Mouse (Mus musculus): Measurements from ENCODE around the gene Faap24. TPM values are rescaled to one million over a fixed set of nuclear protein-coding genes. Genes with fewer than 3 reads are reported as not detected.

Faap24 gene
- 8.3 and 8.8 TPM in 2 replicates for polyA plus RNA-seq (2012; rRNA removed)

DNA sequence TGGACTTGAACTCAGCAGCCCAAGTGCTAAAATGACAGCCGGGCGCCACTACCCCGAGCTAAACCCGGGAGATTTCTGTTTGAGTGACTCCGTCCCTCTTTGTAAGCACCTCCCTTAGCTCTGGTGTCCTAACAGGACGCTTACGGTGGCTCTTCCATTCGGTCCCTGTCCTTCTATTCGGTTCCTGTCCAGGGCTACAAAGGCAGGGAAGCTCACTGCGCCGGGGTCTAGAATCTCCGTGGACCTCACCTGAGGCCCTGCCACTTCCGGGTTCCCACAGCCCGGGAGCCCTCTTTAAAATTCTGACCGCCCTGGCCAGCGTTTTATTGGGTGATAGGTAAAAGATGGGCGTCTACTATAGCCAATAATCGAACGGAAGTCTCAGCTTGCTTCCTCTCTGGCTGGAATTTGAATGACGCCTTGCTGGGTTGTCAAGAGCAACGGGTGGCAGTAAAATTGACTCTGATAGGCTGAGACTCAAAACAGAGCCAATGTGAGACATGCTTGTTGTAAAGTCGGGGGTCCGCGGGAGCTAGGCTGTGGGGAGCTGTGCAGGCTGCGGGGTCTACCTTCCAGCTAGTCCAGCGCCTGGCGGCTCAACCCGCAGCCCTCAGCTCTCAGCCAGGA is at the start of gene Faap24, which contains the start of gene Cep89:
Faap24 (minus strand) TSS at position 295 of the 627 bp plus-strand sequence.
Cep89 (plus strand) TSS at position 494 of the 627 bp plus-strand sequence.
- Histone ChIP-seq H3K27ac (ENCODE audit: control insufficient read depth, insufficient read depth, low read length) (no peak within 1 kb of the TSS), H3K4me1 (replicated peaks; ENCODE audit: control insufficient read depth, insufficient read depth, low read length) (peaks cover 15% of the 10 kb centered on the region), H3K36me3 (ENCODE audit: control insufficient read depth, insufficient read depth, low read length) (peaks cover 5% of the 10 kb centered on the region), H3K27me3 (ENCODE audit: control insufficient read depth, insufficient read depth, low read length) (no peaks in the 10 kb centered on the region), H3K4me3 (ENCODE audit: control insufficient read depth, insufficient read depth, low read length) (peak within 1 kb of the TSS; percentile 84)
- peak; percentile 94 for DNase-seq
- TF ChIP-seq POLR2A (IDR thresholded peaks at IDR 0.05; ENCODE audit: control insufficient read depth, extremely low read depth, insufficient read depth, low read length, poor library complexity) (0 out of 2 replicates have a peak, but pooled peaks have one; percentile 53), CTCF (IDR thresholded peaks at IDR 0.05; ENCODE audit: borderline replicate concordance, control insufficient read depth, extremely low read depth, insufficient read depth, low read length, poor library complexity) (no peak)
- WGBS: under 1% methylated on average over 28 of the region's 28 CpGs

DNA sequence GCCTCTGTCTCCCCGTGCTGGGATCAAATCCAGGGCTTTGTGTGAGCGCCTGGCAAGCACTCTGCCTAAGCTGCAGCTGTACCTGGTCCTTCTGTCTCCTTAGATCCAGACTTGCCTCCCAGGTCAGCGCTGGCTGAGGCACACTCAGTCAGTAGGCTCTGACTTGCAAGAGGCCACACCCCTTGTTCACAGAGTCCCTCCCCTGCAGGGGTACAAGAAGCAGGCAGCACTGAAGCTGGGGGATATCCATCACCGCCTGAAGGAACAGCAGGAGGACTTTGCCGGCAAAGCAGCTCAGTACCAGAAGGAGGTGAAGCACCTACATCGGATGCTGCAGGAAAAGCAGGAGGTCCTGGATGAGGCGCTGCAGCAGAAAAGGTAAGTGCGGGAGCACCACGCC is 38.6 kb upstream of the Faap24 start:
- TF ChIP-seq CTCF (IDR thresholded peaks at IDR 0.05; ENCODE audit: borderline replicate concordance, control insufficient read depth, extremely low read depth, insufficient read depth, low read length, poor library complexity) (no peak), POLR2A (IDR thresholded peaks at IDR 0.05; ENCODE audit: control insufficient read depth, extremely low read depth, insufficient read depth, low read length, poor library complexity) (no peak)
- Histone ChIP-seq H3K4me1 (replicated peaks; ENCODE audit: control insufficient read depth, insufficient read depth, low read length) (no peaks in the 10 kb centered on the region), H3K4me3 (ENCODE audit: control insufficient read depth, insufficient read depth, low read length) (no peak overlapping the region), H3K27me3 (ENCODE audit: control insufficient read depth, insufficient read depth, low read length) (no peaks in the 10 kb centered on the region), H3K36me3 (ENCODE audit: control insufficient read depth, insufficient read depth, low read length) (peaks cover 7% of the 10 kb centered on the region), H3K27ac (ENCODE audit: control insufficient read depth, insufficient read depth, low read length) (no peak overlapping the region)
- WGBS: 94% methylated on average over 9 of the region's 9 CpGs
- no peak for DNase-seq

DNA sequence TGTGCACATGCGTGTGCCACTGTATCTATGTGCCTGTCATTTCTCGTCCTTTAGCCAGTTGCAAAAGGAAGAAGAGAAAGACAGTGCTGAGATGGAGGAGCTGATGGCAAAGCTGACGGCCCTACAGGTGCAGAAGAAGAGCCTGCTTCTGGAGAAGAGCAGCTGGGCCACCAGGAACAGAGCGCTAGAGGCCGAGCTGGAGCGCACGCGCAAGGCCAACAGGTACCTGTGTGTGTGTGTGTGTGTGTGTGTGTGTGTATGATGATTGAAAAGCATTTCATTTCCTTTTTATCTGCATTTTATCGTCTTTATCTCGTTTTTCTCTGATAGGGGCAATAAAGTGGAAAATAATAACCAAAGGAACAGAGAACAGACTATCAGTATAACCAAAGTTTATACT is 31.5 kb upstream of the Faap24 start:
- 95% methylated on average over 10 of the region's 10 CpGs for WGBS
- Histone ChIP-seq H3K27me3 (ENCODE audit: control insufficient read depth, insufficient read depth, low read length) (no peaks in the 10 kb centered on the region), H3K4me3 (ENCODE audit: control insufficient read depth, insufficient read depth, low read length) (no peak overlapping the region), H3K27ac (ENCODE audit: control insufficient read depth, insufficient read depth, low read length) (no peak overlapping the region), H3K4me1 (replicated peaks; ENCODE audit: control insufficient read depth, insufficient read depth, low read length) (no peaks in the 10 kb centered on the region), H3K36me3 (ENCODE audit: control insufficient read depth, insufficient read depth, low read length) (no peaks in the 10 kb centered on the region; the same call in 1 of the 2 replicates)
- no peak for DNase-seq
- TF ChIP-seq CTCF (IDR thresholded peaks at IDR 0.05; ENCODE audit: borderline replicate concordance, control insufficient read depth, extremely low read depth, insufficient read depth, low read length, poor library complexity) (no peak), POLR2A (IDR thresholded peaks at IDR 0.05; ENCODE audit: control insufficient read depth, extremely low read depth, insufficient read depth, low read length, poor library complexity) (no peak)

DNA sequence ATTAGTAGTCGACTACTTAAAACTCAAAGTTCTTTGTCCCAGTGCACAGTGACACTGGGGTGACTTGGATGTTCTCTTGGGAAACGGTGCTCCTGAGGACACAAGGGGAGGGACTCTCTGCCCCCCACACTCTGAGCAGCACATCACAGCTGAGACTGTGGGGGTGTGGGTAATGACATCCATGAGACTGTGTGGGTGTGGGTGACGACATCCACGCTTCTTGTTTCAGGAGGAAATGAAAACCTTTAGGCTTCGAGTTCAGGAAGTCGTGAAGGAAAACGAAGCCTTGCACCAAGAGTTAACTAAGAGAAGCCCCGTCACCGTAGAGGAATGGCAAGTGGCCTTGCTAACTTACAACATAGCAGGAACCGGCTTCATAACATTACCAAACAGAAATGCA is 26.4 kb upstream of the Faap24 start:
- no peak for DNase-seq
- Histone ChIP-seq H3K36me3 (ENCODE audit: control insufficient read depth, insufficient read depth, low read length) (peaks cover 13% of the 10 kb centered on the region), H3K4me3 (ENCODE audit: control insufficient read depth, insufficient read depth, low read length) (no peak overlapping the region), H3K27ac (ENCODE audit: control insufficient read depth, insufficient read depth, low read length) (no peak overlapping the region), H3K27me3 (ENCODE audit: control insufficient read depth, insufficient read depth, low read length) (no peaks in the 10 kb centered on the region), H3K4me1 (replicated peaks; ENCODE audit: control insufficient read depth, insufficient read depth, low read length) (no peaks in the 10 kb centered on the region)
- WGBS: 95% methylated on average over 10 of the region's 10 CpGs
- no peak for TF ChIP-seq CTCF (IDR thresholded peaks at IDR 0.05; ENCODE audit: borderline replicate concordance, control insufficient read depth, extremely low read depth, insufficient read depth, low read length, poor library complexity)
- TF ChIP-seq POLR2A (IDR thresholded peaks at IDR 0.05; ENCODE audit: control insufficient read depth, extremely low read depth, insufficient read depth, low read length, poor library complexity): no peak

DNA sequence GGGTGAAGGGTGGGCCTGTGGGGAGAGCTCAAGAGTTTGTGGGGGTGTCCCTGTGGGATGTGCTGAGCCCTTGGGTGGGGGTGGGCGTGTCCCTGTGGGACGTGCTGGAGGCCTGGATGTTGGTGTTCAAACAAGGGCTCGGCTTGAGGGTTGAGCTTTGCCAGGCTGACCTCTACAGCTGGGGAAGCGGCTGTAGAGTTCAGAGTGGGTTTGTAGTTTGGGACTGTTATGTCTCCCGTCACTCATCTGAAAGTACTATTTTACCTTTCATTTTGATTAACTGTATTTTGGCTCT is 20.0 kb upstream of the Faap24 start:
- H3K27me3 ChIP-seq (ENCODE audit: control insufficient read depth, insufficient read depth, low read length): no peaks in the 10 kb centered on the region
- H3K4me1 ChIP-seq (replicated peaks; ENCODE audit: control insufficient read depth, insufficient read depth, low read length): peaks cover 16% of the 10 kb centered on the region
- no peak for DNase-seq
- H3K27ac ChIP-seq (ENCODE audit: control insufficient read depth, insufficient read depth, low read length): no peak overlapping the region
- TF ChIP-seq POLR2A (IDR thresholded peaks at IDR 0.05; ENCODE audit: control insufficient read depth, extremely low read depth, insufficient read depth, low read length, poor library complexity) (no peak), CTCF (IDR thresholded peaks at IDR 0.05; ENCODE audit: borderline replicate concordance, control insufficient read depth, extremely low read depth, insufficient read depth, low read length, poor library complexity) (no peak)
- peaks cover 13% of the 10 kb centered on the region for H3K36me3 ChIP-seq (ENCODE audit: control insufficient read depth, insufficient read depth, low read length)
- H3K4me3 ChIP-seq (ENCODE audit: control insufficient read depth, insufficient read depth, low read length): no peak overlapping the region
- WGBS: 96% methylated on average over 5 of the region's 5 CpGs

DNA sequence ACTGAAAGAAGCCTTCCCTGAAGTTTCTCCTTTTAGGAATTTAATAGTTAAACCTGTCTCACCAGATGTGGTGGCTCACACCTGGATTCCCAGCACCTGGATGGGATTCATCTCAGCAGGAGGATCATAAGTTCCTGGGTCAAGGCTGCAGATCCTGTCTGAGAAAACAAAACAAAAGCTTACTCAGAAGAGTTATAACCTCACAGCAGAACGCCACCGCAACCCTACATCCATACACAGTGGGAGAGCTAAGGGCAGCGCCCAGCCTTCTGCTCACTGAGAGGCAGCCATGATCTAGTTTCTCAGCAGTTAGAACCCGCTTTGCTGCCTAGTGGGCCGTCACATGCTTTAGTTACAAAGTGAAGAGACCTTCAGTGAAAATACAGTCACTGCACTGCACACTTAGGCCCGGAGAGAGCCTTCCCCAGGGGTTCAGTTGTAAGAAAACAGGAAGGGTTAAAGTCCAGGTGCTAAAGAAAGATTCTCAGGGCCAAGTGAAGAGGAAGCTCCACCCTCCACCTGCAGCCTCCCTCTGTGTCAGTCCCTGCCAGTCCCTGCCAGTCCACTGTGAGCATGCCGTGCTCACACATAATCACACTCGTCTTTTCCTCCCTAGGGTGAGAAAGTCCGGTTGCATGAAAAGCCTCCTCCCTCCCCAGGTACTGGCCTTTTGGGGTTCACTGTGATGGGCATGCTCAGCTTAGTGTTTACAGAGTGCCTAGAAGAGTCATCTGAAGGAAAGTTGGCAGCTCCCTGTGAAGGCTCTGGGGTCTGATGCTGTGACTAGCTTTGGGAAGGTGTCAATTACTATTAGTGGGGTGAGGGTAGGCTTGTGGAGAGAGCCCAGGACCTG is 19.4 kb upstream of the Faap24 start:
- WGBS: 85% methylated on average over 9 of the region's 9 CpGs
- Histone ChIP-seq H3K4me1 (replicated peaks; ENCODE audit: control insufficient read depth, insufficient read depth, low read length) (peaks cover 16% of the 10 kb centered on the region), H3K27ac (ENCODE audit: control insufficient read depth, insufficient read depth, low read length) (0 out of 2 replicates have a peak overlapping the region, but pooled peaks have one; percentile 38), H3K27me3 (ENCODE audit: control insufficient read depth, insufficient read depth, low read length) (no peaks in the 10 kb centered on the region), H3K36me3 (ENCODE audit: control insufficient read depth, insufficient read depth, low read length) (peaks cover 13% of the 10 kb centered on the region), H3K4me3 (ENCODE audit: control insufficient read depth, insufficient read depth, low read length) (no peak overlapping the region)
- TF ChIP-seq CTCF (IDR thresholded peaks at IDR 0.05; ENCODE audit: borderline replicate concordance, control insufficient read depth, extremely low read depth, insufficient read depth, low read length, poor library complexity): no peak
- TF ChIP-seq POLR2A (IDR thresholded peaks at IDR 0.05; ENCODE audit: control insufficient read depth, extremely low read depth, insufficient read depth, low read length, poor library complexity): no peak
- no peak for DNase-seq

All from thymus, adult 2 months (tissue).